Mouse (Mus musculus) heart, embryonic 12.5 days (tissue): Measurements from ENCODE around the gene Hlcs. TPM values are rescaled to one million over a fixed set of nuclear protein-coding genes. Genes with fewer than 3 reads are reported as not detected.

Source experiments
- ATAC-seq: fragments of 200-750 bp; cut with Nextera tagmentation; 2 replicates; pipeline ENCODE4 v1.8.0; 2017; ENCODE audit warnings: moderate TSS enrichment, moderate library complexity; ENCODE audit not compliant: insufficient number of reproducible peaks, low FRiP score
- H3K27ac ChIP-seq: fragments of 300-500 bp; sonication (generic); 2 replicates; pipeline ENCODE4 v1.5.1; 2016; ENCODE audit warnings: mild to moderate bottlenecking, moderate library complexity; ENCODE audit not compliant: poor library complexity, severe bottlenecking
- H3K27me3 ChIP-seq: fragments of 300-500 bp; sonication (generic); replicated peaks from 2 replicates; pipeline ENCODE4 v1.6.1; 2016; ENCODE audit warnings: mild to moderate bottlenecking, moderate library complexity
- H3K36me3 ChIP-seq: fragments of 300-500 bp; sonication (generic); 2 replicates; pipeline ENCODE4 v1.6.1; 2016; ENCODE audit warnings: mild to moderate bottlenecking, moderate library complexity
- H3K4me1 ChIP-seq: fragments of 300-500 bp; sonication (generic); replicated peaks from 2 replicates; pipeline ENCODE4 v1.6.1; 2016; ENCODE audit warnings: mild to moderate bottlenecking
- H3K4me2 ChIP-seq: fragments of 300-500 bp; sonication (generic); 2 replicates; pipeline ENCODE4 v1.6.1; 2016; ENCODE audit warnings: mild to moderate bottlenecking, moderate library complexity
- H3K4me3 ChIP-seq: fragments of 300-500 bp; sonication (generic); 2 replicates; pipeline ENCODE4 v1.5.1; 2016; ENCODE audit warnings: mild to moderate bottlenecking
- H3K9ac ChIP-seq: fragments of 300-500 bp; sonication (generic); 2 replicates; pipeline ENCODE4 v1.6.1; 2016; ENCODE audit warnings: mild to moderate bottlenecking, moderate library complexity
- H3K9me3 ChIP-seq: fragments of 300-500 bp; sonication (generic); replicated peaks from 2 replicates; pipeline ENCODE4 v1.6.1; 2016; ENCODE audit warnings: mild to moderate bottlenecking, moderate library complexity
- WGBS: fragments of 180-500 bp; shearing (Covaris S2); methylation state at CpG from one replicate; pipeline ENCODE4 v1.1.7; 2016; 5-methylcytosine and 5-hydroxymethylcytosine counted together
- polyA plus RNA-seq: library from polyadenylated mRNA; unstranded; fragments of >200 nt; fragmentation: Nextera tagmentation; extraction: Ambion mirVana; gene quantifications from 2 replicates; pipeline ENCODE4 v1.2.1, GENCODE M21; 2016

Hlcs gene
- 10.3 and 11.0 TPM in 2 replicates for polyA plus RNA-seq

GRCm38 (mm10) chr16:94313229-94314030 lies at the start of gene Hlcs:
Hlcs (minus strand) TSS chr16:94313571.
- Histone ChIP-seq H3K4me2 (peak within 1 kb of the TSS; percentile 79), H3K4me3 (peak within 1 kb of the TSS; percentile 62), H3K9me3 (no peaks in the 10 kb centered on the region), H3K27me3 (no peaks in the 10 kb centered on the region), H3K4me1 (peaks cover 13% of the 10 kb centered on the region), H3K36me3 (no peaks in the 10 kb centered on the region), H3K9ac (peak within 1 kb of the TSS; percentile 80), H3K27ac (peak within 1 kb of the TSS; percentile 97)
- ATAC-seq, result peak; percentile 93
- WGBS, result under 1% methylated on average over 64 of the region's 64 CpGs

GRCm38 (mm10) chr16:94362174-94362873 lies 49.0 kb upstream of the Hlcs start:
- H3K9me3 ChIP-seq, result no peaks in the 10 kb centered on the region
- H3K9ac ChIP-seq, result no peak overlapping the region
- peak overlapping the region; percentile 40 for H3K4me2 ChIP-seq
- peak overlapping the region; percentile 60; the same call in 1 of the 2 replicates for H3K27ac ChIP-seq
- peaks cover 20% of the 10 kb centered on the region for H3K4me1 ChIP-seq
- H3K36me3 ChIP-seq, result peaks cover 14% of the 10 kb centered on the region; the same call in 1 of the 2 replicates
- 31% methylated on average over 10 of the region's 10 CpGs for WGBS
- ATAC-seq, result peak; percentile 87
- no peaks in the 10 kb centered on the region for H3K27me3 ChIP-seq
- H3K4me3 ChIP-seq, result no peak overlapping the region

- WGBS, result 81% methylated on average over 13 of the region's 13 CpGs
- Histone ChIP-seq H3K27ac (no peak overlapping the region), H3K9ac (no peak overlapping the region), H3K9me3 (no peaks in the 10 kb centered on the region), H3K27me3 (no peaks in the 10 kb centered on the region), H3K4me2 (no peak overlapping the region), H3K4me1 (peaks cover 20% of the 10 kb centered on the region), H3K36me3 (peaks cover 10% of the 10 kb centered on the region; the same call in 1 of the 2 replicates), H3K4me3 (no peak overlapping the region)
- no peak for ATAC-seq
These were observed 47.4 kb upstream of the Hlcs start for GRCm38 (mm10) chr16:94360578-94361350.

- no peak for ATAC-seq
- Histone ChIP-seq H3K36me3 (no peaks in the 10 kb centered on the region), H3K4me3 (no peak overlapping the region), H3K9ac (no peak overlapping the region), H3K27me3 (no peaks in the 10 kb centered on the region), H3K27ac (no peak overlapping the region), H3K9me3 (no peaks in the 10 kb centered on the region), H3K4me2 (no peak overlapping the region), H3K4me1 (peaks cover 19% of the 10 kb centered on the region)
- 46% methylated on average over 3 of the region's 3 CpGs for WGBS
These were observed 44.7 kb upstream of the Hlcs start for GRCm38 (mm10) chr16:94358091-94358490.

DNA sequence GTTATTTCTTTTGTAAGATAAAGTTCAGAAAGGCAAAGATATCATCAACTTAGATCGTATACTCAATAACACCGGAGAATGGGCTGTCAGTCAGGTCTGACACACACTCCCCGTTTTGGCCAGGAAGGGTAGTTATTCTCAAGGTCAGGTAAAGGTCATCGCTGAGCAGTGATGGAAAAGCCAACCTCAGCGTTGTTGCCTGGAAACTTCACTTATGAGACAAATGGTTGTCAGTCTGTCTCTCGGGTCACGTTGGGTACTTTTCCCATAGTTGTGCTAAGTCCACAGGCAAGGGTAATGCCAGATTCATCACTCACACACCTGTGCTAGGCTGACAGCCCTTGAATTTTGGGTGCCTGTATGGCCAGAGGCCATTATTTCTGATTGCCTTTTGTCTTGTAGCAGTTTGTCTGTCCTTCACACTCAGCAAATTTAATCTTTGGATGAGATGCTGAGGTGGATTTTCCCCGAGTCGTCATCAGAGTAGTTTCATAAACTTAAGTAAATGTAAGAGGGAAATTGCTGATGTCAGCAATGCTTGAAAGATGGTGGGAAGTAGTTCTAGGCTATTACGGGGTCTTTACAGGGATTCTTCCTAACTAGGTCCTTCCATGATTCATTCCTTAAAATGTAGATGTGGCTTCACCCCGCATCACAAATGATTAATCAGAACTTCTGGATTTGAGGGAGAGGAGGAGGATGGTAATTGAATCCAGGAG lies 43.6 kb upstream of the Hlcs start:
- WGBS, result 70% methylated on average over 11 of the region's 11 CpGs
- no peak for ATAC-seq

GRCm38 (mm10) chr16:94356046-94356445 lies 42.7 kb upstream of the Hlcs start:
- Histone ChIP-seq H3K4me1 (peaks cover 8% of the 10 kb centered on the region; the same call in 1 of the 2 replicates), H3K36me3 (no peaks in the 10 kb centered on the region), H3K27me3 (no peaks in the 10 kb centered on the region), H3K9me3 (no peaks in the 10 kb centered on the region), H3K4me2 (no peak overlapping the region), H3K9ac (no peak overlapping the region), H3K4me3 (no peak overlapping the region), H3K27ac (no peak overlapping the region)
- 44% methylated on average over 7 of the region's 7 CpGs for WGBS
- no peak for ATAC-seq

More for the DNA sequence above, 43.6 kb upstream of the Hlcs start:
- Histone ChIP-seq H3K4me2 (no peak overlapping the region), H3K36me3 (no peaks in the 10 kb centered on the region), H3K4me3 (no peak overlapping the region), H3K9ac (no peak overlapping the region), H3K27ac (no peak overlapping the region), H3K27me3 (no peaks in the 10 kb centered on the region), H3K9me3 (no peaks in the 10 kb centered on the region), H3K4me1 (peaks cover 12% of the 10 kb centered on the region)

GRCm38 (mm10) chr16:94354450-94354849 lies 41.1 kb upstream of the Hlcs start:
- H3K9ac ChIP-seq, result no peak overlapping the region
- H3K9me3 ChIP-seq, result no peaks in the 10 kb centered on the region
- no peaks in the 10 kb centered on the region for H3K36me3 ChIP-seq
- H3K4me2 ChIP-seq, result peak overlapping the region; percentile 21; the same call in 1 of the 2 replicates
- peak overlapping the region; percentile 33; the same call in 1 of the 2 replicates for H3K27ac ChIP-seq
- 32% methylated on average over 9 of the region's 9 CpGs for WGBS
- no peak overlapping the region for H3K4me3 ChIP-seq
- no peak for ATAC-seq
- H3K27me3 ChIP-seq, result no peaks in the 10 kb centered on the region
- H3K4me1 ChIP-seq, result 0 out of 2 replicates have a peak, but pooled peaks cover 5% of the 10 kb centered on the region

- no peak for ATAC-seq
- no peak overlapping the region for H3K4me2 ChIP-seq
- WGBS, result 75% methylated on average over 10 of the region's 10 CpGs
These were observed 36.9 kb upstream of the Hlcs start for GRCm38 (mm10) chr16:94350287-94350677.

GRCm38 (mm10) chr16:94349588-94350286 lies 36.4 kb upstream of the Hlcs start:
- Histone ChIP-seq H3K4me1 (0 out of 2 replicates have a peak, but pooled peaks cover 3% of the 10 kb centered on the region), H3K36me3 (no peaks in the 10 kb centered on the region), H3K4me3 (no peak overlapping the region), H3K9me3 (no peaks in the 10 kb centered on the region), H3K9ac (no peak overlapping the region), H3K27ac (no peak overlapping the region), H3K27me3 (no peaks in the 10 kb centered on the region), H3K4me2 (no peak overlapping the region)
- ATAC-seq, result no peak
- 66% methylated on average over 11 of the region's 11 CpGs for WGBS

More at GRCm38 (mm10) chr16:94350287-94350677, 36.9 kb upstream of the Hlcs start:
- Histone ChIP-seq H3K27me3 (no peaks in the 10 kb centered on the region), H3K4me3 (no peak overlapping the region), H3K27ac (no peak overlapping the region), H3K9ac (no peak overlapping the region), H3K4me1 (0 out of 2 replicates have a peak, but pooled peaks cover 3% of the 10 kb centered on the region), H3K9me3 (no peaks in the 10 kb centered on the region), H3K36me3 (no peaks in the 10 kb centered on the region)

- Histone ChIP-seq H3K4me1 (no peaks in the 10 kb centered on the region), H3K4me2 (no peak overlapping the region), H3K9me3 (no peaks in the 10 kb centered on the region), H3K27ac (no peak overlapping the region), H3K9ac (no peak overlapping the region), H3K36me3 (no peaks in the 10 kb centered on the region), H3K4me3 (no peak overlapping the region), H3K27me3 (no peaks in the 10 kb centered on the region)
- ATAC-seq, result no peak
- 78% methylated on average over 2 of the region's 2 CpGs for WGBS
These were observed 35.4 kb upstream of the Hlcs start for GRCm38 (mm10) chr16:94348779-94349178.
